Mouse (Mus musculus) forebrain, postnatal 0 days (tissue): ENCODE results near the gene Gm21921. TPM values are rescaled to one million over a fixed set of nuclear protein-coding genes. Genes with fewer than 3 reads are reported as not detected.
"Not testable (repeated sequence)": the region's sequence is repeated elsewhere in the genome, so short reads cannot be mapped to it uniquely, and the experiment has no call there.

Experiments
- ATAC-seq: fragments of 200-750 bp; cut with Nextera tagmentation; 2 replicates; pipeline ENCODE4 v1.8.0; 2017; ENCODE audit warnings: mild to moderate bottlenecking, moderate library complexity
- DNase-seq: peaks from one replicate; pipeline ENCODE4 v3.0.0-alpha.2; 2015
- H3K27ac ChIP-seq: fragments of 300-500 bp; sonication (generic); 2 replicates; pipeline ENCODE4 v1.5.1; 2014; ENCODE audit warnings: low read depth, mild to moderate bottlenecking, antibody characterized with exemption, low read length, moderate library complexity, mixed read lengths
- H3K27me3 ChIP-seq: fragments of 300-500 bp; sonication (generic); 2 replicates; pipeline ENCODE4 v1.6.1; 2014; ENCODE audit warnings: mild to moderate bottlenecking, low read length, mixed read lengths; ENCODE audit not compliant: insufficient read depth
- H3K36me3 ChIP-seq: fragments of 300-500 bp; sonication (generic); 2 replicates; pipeline ENCODE4 v1.6.1; 2014; ENCODE audit warnings: mild to moderate bottlenecking, moderate library complexity; ENCODE audit not compliant: insufficient read depth
- H3K4me1 ChIP-seq: fragments of 300-500 bp; sonication (generic); 2 replicates; pipeline ENCODE4 v1.6.1; 2014; ENCODE audit warnings: antibody characterized with exemption; ENCODE audit not compliant: insufficient read depth
- H3K4me2 ChIP-seq: fragments of 300-500 bp; sonication (generic); 2 replicates; pipeline ENCODE4 v1.6.1; 2014; ENCODE audit warnings: low read depth, mild to moderate bottlenecking, moderate library complexity
- H3K4me3 ChIP-seq: fragments of 300-500 bp; sonication (generic); 2 replicates; pipeline ENCODE4 v1.5.1; 2014; ENCODE audit warnings: low read depth, low read length, mixed read lengths
- H3K9ac ChIP-seq: fragments of 300-500 bp; sonication (generic); 2 replicates; pipeline ENCODE4 v1.6.1; 2014; ENCODE audit warnings: mild to moderate bottlenecking
- H3K9me3 ChIP-seq: fragments of 300-500 bp; sonication (generic); 2 replicates; pipeline ENCODE4 v1.6.1; 2016; ENCODE audit warnings: low read length
- WGBS: fragments of 180-500 bp; shearing (Covaris S2); extraction: QIAGEN DNeasy Blood & Tissue Kit; methylation state at CpG from one replicate; pipeline ENCODE4 v1.1.7; 2014; 5-methylcytosine and 5-hydroxymethylcytosine counted together
- polyA plus RNA-seq: library from polyadenylated mRNA; unstranded; fragments of >200 nt; fragmentation: Nextera tagmentation; extraction: Ambion mirVana; gene quantifications from 2 replicates; pipeline ENCODE4 v1.2.1, GENCODE M21; 2015
- total RNA-seq: library from RNA; depleted of rRNA; stranded (reverse); fragments of >200 nt; gene quantifications from 2 replicates; pipeline ENCODE4 v1.2.3, GENCODE M21; 2014; rRNA removed

Gene Gm21921
- total RNA-seq = not detected in 2 replicates
- not detected in 2 replicates for polyA plus RNA-seq

GRCm38 (mm10) chrY:24796143-24796542, at the start of gene Gm21921:
Gm21921 (minus strand) TSS chrY:24796243.
- not testable (repeated sequence) for H3K27me3 ChIP-seq, H3K27ac ChIP-seq, H3K4me2 ChIP-seq, H3K36me3 ChIP-seq, H3K4me3 ChIP-seq, H3K9me3 ChIP-seq, ATAC-seq, DNase-seq, H3K9ac ChIP-seq, H3K4me1 ChIP-seq
- WGBS = no CpG with 5 or more reads among the region's 2 CpGs
